Mouse (Mus musculus) neutrophil, adult 5-6 weeks (primary cell): ENCODE measurements around the gene Rbm5. TPM values are rescaled to one million over a fixed set of nuclear protein-coding genes. Genes with fewer than 3 reads are reported as not detected.
A peak's percentile ranks its signal among the peaks of the same experiment; 100 is the strongest.

ENCODE experiments used
- ATAC-seq: fragments of 151-379, 151-347 bp; 2 replicates; pipeline ENCODE4 v1.8.0; 2017; ENCODE audit warnings: mild to moderate bottlenecking, moderate TSS enrichment; ENCODE audit not compliant: insufficient number of reproducible peaks, poor library complexity, low FRiP score, severe bottlenecking; ENCODE audit errors: extremely low read depth
- total RNA-seq: library from RNA; stranded (forward); fragments of 200-1000 nt; gene quantifications from 2 replicates; pipeline ENCODE4 v1.2.3, GENCODE M21; 2017

Rbm5 gene
- total RNA-seq = 662 and 675 TPM in 2 replicates

DNA sequence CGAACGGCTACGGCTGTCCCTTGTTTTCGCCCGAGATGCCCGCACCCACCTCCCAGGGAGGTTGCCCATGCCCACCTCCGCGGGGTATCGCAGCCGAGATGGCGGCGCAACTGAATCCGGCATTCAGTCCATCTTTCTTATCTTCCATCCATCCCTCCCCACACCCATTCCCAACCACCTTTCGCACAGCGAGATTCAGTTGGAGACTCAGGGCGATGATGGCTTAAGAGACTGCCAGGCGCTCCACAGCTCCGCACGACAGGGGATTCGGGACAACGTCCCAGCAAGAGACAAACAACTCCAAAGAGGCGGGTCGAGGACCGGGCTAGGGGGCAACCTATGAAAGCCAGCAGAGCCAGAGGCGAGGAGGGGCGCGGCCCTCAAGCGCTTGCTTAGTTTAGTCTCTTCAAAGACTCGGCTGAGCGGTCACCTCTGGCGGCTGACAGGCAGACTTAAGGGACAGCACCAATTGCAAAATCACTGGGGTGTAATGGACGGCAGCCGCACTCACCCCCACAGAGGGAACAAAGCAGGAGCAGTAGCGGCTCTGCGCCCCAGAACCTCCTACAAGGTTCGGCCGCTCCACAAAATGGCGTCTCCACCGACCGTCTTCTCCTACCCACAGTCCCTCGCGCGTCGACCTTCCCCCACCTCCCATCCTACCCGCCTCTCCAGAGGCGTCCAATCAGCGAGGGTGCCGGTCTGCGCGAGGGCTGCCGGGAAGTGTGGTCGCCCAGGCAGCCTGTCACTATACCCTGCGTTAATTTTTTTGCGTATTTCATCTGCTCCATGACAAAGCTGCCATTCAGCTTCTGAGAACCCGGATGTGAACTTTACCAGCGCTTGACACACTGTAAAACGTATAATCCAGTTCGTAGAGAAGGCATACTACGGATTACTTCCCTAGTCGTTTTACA is at the start of gene Rbm5:
Gene Rbm5, minus strand, starts transcription at position 623 of the 917 bp plus-strand sequence.
- peak; percentile 100 for ATAC-seq

DNA sequence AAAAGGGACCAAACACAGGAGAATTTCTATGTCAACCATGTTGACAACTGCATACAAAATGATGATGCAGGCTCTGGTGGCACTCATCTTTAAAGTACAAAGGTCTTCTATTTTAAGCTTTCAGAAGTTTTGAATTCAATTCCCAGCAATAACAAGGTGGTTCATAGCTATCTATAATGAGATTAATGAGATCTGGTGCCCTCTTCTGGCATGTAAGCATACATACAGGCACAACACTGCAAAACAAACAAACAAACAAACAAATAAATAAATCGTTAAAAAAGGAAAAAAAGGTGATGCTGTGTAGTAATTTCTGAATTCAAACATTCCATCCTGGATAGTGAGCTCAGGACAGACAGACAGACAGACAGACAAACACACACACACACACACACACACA is 41.3 kb upstream of the Rbm5 start:
- no peak for ATAC-seq

DNA sequence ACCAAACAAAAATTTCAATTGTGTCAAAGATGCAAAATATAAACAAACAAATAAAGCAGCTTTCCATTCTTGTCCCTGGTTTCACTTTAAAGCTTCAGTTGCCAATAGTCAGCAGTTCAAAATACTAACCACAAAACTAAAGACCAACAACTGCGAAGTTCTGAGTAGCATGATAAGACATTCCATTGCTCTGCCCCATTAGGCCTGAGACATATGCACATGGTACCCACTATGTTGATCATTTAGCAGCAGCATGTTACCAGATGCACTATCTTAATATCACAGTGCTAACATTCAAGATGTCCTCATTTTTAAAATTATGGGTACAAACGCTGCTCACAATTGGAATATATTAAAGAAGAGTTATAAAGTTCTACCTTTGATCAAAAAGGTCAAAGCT is 40.2 kb upstream of the Rbm5 start:
- ATAC-seq = no peak

DNA sequence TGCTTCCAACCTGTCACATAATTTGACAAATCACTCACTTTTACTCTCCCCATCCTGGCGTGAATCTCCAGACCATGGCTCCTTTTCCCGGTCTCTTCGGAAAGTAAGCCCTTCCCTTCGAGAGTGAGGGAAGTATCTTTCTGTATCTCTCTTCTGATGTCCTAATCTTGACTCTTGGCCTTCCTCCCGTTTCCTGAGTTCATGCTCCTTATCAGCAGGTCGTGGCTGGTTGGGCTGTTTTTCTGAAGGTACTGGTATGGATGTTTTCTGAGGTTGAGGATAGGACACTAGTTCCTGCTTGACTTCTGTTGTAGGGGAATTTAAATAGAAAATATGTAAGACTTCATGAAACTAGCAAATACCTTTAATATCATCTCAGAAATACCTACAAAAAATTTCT is 20.9 kb upstream of the Rbm5 start:
- ATAC-seq = no peak

DNA sequence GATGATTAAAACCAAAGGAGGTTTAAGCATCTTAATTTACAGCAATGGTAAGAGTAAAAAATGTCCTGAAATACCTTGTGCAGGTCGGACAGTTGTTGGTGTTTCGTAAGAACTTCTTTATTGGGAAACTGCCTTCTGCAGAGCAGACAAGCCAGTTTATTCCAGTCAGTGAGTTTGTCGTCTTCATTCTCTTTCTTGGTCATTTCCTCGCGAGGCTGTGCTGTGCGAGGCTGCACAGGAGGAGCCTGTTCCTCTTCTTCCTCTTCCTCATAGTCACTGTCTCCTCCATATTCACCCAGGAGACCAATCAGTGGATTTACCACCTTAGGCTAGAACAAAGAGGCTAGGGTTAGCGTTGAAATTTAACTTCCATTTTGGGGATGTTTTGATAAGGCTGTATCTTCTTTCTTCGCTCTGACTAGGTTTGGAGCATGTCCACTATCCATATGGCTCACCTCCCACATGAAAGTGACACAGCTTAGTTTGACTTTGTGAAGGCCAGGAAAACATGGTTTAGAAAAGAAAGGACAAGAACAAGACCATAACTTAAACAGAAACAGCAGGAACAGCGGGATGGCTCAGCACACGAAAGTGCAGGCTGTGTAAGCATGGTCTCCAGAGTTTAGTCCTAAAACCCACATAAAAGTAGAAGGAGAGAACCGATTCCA is 11.9 kb upstream of the Rbm5 start:
- no peak for ATAC-seq

DNA sequence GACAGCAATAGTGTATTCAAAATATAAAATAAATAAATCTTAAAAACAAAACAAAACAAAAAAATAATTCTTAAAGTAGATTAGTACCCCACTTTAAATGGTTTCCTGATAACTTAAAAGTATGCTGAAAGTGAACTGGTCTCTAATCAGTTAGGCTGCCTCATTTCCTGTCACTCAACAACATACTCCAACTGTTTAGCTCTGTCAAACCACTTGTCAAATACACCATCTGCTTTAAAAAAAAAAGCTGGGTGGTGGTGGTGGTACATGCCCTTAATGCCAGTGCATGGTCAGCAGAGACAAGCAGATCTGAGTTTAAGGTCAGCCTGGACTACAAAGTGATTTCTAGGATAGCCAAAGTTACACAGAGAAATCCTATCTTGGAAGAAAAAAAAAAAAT is 6.0 kb upstream of the Rbm5 start:
- ATAC-seq = no peak

DNA sequence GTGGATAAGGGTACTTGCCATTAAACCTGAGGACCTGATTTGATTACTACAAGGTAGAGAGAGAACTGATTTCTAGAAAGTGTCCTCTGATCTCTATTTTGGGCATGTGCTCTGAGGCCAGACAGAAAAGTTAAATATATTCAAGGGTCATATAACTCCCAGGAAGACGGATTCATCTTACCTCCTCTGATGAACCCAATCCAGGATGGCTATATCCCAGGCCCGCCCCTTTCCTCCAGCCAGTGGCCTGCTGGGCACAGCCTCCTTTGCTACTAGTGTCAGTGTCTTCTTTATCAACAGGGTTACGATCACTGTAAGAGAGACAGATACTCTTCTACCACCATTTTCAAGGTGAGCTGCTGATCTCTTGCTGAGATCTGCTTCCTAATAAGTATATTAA is 3.6 kb upstream of the Rbm5 start:
- no peak for ATAC-seq

DNA sequence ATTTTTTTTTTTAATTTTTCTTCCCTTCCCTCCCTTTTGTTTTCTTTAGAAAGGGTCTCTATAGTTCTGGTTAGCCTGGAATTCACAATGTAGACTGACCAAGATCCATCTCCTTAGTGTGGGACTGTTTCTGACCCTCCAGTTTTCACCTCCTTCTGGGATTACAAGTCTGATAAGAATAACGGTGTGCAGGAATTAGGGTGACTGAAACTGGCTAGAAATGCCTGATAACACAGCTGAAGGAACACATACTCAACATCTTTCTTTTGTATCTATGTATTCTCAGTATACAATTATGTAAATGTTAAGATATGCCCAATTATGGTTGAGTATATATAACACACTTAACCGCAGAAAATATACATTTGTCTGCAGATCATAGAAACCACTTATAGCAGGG is 986 bp upstream of the Rbm5 start:
- ATAC-seq = no peak

DNA sequence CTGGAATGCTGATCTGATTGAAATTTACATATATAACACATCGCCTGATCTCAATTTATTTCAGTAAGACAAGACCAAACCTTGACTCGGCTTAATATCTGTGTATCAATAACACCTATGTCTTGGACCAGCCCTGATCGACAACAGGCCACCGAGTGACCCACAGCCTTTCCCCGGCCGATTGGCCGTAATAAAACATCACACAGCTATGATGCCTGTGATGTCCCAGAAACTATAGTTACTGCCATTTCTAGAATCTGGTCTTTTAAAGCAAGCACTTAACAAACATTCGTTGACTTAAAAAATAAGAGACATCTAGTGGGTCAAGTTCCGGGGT is 791 bp downstream of the Rbm5 start:
- no peak for ATAC-seq

DNA sequence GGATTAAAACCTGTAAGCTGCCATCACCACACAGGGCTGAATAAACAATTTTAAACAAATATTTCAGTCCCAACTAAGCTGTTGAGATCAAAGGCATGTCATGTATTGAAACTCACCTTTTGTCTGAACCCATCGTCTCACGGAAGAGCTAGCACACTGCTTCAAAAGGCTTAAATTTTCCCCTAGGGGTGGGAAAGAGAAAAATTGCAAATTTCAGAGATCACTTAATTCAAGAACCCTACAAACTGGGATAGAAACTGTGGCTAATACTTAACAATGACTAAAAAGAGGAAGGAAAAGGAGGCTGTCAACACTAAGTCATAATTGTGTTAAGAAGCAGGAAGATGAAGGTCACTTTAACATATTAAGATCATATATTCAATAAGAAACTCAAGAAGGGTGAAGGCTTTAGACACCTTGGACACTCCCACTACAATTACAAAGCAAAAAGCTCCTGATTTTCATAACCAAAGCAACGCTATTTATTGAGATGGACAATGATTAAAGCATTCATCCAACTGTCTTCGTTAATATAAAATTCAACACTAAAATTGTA is 1.3 kb downstream of the Rbm5 start:
- ATAC-seq = no peak

DNA sequence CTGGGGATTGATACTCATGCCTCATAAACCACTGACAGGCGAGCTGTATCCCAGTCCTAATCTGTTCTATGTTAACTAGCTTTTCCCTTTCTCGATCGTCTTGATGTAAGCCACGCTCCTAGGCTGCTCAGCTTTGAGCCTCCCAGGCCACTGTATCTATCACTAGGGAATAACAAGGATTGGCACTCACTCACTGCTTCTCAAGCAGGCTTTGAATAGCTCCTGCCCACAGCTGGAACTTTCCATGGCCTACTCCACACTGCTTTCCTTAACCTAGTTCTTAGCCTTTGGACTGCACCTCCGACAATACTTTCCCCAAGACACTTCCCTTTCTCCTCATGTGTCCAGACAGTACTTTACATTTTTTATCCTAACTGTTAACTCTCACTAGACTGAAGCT is 1.9 kb downstream of the Rbm5 start:
- no peak for ATAC-seq

DNA sequence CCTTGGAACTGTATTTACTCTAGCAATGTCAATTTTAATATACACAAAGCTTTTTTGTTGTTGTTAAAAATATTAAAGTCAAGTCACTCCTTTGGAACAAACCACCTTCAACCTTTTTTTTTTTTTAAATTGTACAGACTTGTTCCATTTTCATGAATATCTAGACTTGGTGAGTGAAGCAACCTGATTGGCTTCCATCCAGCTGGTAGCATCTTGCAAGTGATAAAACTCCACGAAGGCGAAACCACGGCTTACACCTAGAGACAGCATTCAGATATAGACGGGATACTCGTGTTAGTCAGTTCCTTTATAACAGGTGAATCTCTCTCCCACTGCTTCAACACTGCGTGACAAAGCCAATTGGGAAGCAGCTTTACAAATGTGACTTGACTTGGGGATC is 11.2 kb downstream of the Rbm5 start:
- ATAC-seq = no peak

DNA sequence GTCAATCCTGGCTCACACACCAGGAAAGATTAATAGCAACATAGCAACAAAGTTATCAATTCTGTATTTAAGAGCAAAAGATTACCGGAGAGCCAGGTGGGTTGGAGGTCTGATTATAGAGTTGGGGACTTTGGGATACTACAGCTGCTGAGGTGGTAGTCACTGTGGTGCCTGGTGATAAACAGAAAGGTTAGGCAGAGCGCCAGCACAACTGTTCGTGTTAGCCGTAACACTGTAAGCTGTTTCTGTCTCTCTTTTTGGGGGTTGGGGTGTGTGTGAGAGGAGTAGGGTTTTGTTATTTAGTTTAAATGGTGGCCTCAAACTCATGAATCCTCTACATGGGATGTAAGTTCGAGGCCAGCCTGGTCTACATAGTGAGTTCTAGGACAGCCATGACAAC is 20.4 kb downstream of the Rbm5 start:
- ATAC-seq = no peak

DNA sequence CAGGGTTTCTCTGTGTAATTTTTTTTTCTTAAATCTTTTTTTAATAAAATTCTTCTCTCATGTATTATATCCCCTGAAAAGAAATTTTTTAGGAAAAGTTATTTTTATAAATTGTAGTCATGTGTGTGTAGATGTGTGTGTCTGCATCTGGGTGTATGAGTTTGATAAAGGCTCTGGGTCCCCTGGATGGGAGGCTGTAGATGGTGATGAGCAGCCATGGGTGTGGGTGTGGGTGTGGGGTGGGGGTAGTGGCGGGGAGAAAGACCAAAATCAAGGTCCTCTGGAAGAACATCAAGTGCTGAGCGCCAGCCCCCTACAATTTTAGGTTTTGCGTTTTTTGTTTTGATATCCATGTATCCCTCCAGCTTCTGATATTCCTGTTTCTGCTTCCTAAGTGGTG is 22.7 kb downstream of the Rbm5 start:
- ATAC-seq = no peak

DNA sequence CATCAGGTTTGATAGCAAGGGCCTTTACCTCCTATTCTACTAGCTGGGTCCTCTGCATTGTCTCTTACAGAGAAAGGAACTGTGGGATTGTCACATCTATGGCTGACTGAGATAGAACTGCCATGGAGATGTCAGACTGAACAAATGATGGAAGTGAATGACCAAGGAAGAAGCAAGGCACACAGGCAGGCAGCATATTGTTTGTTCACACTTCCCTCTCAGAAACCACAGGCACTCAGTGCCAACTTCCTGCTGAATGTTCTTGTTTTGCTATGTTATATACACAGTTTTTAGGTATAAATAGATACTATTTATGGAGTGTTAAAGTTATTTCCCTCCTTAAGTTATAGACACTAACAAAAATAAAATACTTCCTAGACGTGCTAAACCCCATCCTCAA is 23.5 kb downstream of the Rbm5 start:
- no peak for ATAC-seq

DNA sequence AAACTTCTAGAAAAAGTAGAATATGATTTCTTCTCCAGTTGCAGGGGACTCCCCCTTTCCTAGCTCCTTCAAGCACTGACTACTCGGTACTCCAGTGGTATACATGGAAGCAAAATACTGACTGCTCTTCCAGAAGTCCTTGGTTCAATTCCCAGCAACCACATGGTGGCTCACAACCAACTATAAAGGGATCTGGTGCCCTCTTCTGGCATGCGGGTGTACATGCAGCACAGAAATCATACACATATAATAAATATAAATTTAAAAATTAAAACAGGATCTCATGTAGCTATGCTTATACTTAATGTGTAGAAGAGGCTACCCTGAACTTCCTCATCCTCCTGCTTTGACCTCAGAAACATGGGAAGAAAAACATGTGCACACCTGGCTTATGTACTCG is 24.1 kb downstream of the Rbm5 start:
- ATAC-seq = no peak

DNA sequence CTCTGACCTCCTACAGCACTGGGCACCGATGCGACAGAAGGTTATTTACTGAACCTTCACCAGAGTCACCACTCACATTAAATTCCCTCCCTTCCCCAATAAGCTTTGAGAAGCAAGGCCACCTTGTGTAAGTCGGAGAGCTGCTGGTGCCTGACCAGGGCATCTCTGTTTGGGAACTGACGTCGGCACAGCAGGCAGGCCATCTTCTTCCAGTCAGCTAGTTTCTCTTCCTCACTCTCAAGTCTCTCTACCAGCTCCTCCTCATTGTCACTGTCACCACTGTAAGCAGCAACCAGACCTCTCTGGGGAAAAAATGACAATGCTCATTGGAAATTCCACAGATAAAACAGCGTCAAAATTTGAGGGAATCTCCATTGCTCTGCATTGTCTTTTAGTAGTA is 26.7 kb downstream of the Rbm5 start:
- ATAC-seq = no peak

DNA sequence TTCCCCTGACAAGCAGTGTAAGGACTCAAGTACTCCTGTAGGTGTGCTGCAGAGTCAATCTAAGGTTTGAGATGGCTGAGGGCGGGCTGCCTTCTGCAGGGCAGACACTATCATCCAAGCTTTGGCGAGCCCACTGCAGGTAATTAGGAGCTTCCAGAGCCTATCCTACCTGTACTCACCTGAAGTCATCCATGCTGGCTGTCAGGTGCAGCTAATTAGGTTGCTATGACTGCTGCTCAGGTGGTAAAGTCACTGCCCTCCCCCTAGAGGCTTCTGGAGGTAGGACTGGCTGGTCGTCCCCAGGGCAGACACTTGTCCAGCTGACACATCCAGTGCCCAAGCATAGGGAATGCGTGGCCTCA is 32.0 kb downstream of the Rbm5 start:
- ATAC-seq = no peak

DNA sequence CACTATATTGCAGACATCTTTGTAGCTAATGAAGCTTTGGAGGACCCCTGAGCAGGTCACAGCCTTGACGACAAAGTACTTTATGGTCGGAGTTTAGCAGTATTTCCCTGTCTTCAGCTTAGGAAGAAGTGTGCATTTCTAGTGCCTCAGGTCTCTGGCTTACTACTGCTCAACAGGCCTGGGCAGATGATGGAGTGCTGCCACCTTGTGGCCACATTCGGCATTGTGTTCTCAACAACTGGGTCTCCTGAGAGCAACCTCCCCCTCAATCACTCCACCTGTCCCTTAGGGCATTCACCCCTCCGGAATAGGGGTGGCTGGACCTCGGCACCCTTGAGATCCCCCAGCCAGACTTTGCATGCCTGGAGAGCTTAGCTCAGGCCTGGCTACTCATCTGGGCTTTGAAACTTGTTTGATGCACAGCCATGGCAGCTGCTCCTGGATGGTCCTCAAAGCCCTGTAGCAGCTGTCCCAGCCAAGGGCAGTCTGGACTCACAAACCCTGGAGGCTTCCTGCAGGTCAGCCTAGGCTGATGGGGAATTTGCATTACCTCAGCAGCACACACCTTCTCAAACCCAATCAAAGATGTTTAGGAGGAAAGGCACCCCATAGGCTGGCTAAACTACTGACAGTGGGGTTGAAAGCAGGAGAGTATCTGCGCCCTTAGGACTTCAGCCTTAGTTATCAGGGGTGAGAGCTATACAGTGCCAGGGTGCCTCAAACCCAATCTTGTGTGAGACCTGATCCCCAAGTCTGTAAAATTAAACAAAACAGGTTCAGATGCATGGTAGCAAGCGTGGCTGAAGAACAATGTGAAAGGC is 32.6 kb downstream of the Rbm5 start:
- peak; percentile 54 for ATAC-seq

DNA sequence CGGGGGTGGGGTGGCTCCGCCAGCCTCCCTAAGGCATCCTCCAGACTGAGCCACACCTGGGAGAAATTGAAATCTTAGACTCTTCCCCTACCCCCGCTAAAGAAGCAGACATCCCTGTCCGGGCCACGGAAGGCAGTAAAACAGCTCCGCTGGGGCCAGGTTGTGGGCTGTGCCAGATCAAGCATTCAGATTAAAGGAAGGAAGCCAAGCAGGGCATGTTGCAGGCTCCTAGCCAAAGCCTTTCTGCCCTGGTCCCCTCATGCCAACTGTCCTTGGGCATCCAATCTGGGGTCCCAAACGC is 34.7 kb downstream of the Rbm5 start:
- no peak for ATAC-seq
